Mouse (Mus musculus): ENCODE measurements around the gene Gm10974. TPM values are rescaled to one million over a fixed set of nuclear protein-coding genes. Genes with fewer than 3 reads are reported as not detected.
A peak's percentile ranks its signal among the peaks of the same experiment; 100 is the strongest.

Gm10974 gene
- total RNA-seq, 4 experiments from 2014 or later = not detected

GRCm38 (mm10) chr7:66405541-66405940 lies 39.8 kb downstream of the Gm10974 start:
- DNase-seq (ENCODE audit: low spot score in 2 of 2) = no peak

- peak in 1 of 2 experiments; percentile 29 for DNase-seq (ENCODE audit: low spot score in 2 of 2)
Observed at GRCm38 (mm10) chr7:66405951-66406721, 40.4 kb downstream of the Gm10974 start.

- DNase-seq (ENCODE audit: low spot score in 2 of 2) = no peak
Observed at GRCm38 (mm10) chr7:66406971-66407370, 41.3 kb downstream of the Gm10974 start.

DNA sequence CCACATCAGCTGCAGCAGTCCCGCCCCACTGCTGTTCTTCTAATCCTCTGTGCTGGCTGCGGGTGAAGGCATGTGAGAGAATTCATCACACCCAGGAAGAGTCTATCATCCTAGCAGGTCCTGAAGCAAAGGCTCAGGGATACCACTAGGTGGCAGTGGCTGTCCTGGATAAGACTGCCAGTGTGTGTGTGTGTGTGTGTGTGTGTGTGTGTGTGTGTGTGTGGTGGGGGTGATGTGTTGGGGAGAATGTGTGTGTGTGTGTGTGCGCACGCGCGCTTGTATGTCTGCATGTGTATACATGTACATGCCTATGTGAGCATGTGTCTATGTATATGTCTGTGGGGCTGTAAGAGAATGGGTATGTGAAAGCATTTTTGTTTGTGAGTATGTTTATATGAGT lies 43.7 kb downstream of the Gm10974 start:
- DNase-seq (ENCODE audit: low spot score in 2 of 2) = no peak

GRCm38 (mm10) chr7:66413093-66413492 lies 47.4 kb downstream of the Gm10974 start:
- no peak for DNase-seq (ENCODE audit: low spot score in 2 of 2)

DNA sequence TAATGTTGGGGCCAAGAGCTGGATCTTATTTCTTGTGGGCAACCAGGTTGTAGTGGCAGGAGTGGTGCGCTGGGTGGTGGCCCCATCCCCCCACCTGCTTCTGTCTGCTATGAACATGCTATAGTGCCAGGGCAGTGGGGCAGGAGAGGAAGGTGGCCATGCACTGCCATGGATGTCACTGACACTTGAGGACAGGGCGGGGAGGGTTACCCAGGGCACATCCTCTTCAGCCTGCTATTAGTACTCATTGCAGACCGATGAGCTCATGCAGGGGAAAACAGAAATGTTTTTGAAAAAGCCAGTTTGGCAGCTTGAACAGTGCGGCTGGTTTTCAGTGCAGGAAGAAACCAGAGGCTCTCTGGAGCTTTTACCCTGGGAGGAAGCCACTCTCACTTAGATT lies 51.1 kb downstream of the Gm10974 start:
- no peak for DNase-seq (ENCODE audit: low spot score in 2 of 2)

- DNase-seq (ENCODE audit: low spot score in 2 of 2) = no peak
Observed at GRCm38 (mm10) chr7:66418981-66419380, 53.3 kb downstream of the Gm10974 start.

DNA sequence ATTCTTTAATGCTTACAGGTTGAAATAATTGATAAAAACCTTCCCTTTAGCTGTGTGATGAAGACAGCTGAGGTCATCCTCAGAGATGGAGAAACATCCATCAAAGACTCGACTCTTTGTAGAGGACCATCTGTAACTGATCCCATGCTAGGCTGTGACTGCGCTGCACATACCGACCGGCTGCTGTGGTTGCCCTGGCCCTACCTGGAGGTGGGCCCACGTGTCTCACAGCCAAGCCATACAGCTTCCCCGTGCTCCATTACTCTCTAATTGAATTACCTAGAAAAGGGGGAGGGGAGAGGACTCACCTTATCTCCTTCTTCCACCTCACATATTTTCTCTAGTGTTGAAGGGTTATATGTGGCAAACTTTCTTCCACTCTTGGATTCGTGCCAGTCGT lies 56.2 kb downstream of the Gm10974 start:
- DNase-seq (ENCODE audit: low spot score in 2 of 2) = no peak

DNA sequence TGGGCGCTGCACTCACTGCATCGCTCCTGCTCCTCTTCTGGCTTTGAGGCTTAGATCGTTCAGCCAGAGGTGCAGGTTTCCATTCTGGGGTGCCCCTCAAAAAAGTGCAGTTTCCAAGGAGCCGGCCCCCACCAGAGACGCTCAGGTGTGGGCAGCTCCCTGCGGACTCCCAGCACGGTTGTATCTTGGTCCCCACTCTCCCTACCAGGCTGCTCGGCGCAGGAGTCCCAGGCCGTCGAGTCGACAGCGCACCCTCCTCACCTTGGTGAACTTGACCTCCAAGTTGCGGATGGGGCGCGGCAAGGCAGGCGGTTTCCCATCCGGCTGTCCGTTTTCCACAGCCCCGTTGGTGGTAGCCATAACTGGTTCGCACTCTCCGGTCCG lies 61.3 kb downstream of the Gm10974 start:
- DNase-seq (ENCODE audit: low spot score in 2 of 2) = no peak

DNA sequence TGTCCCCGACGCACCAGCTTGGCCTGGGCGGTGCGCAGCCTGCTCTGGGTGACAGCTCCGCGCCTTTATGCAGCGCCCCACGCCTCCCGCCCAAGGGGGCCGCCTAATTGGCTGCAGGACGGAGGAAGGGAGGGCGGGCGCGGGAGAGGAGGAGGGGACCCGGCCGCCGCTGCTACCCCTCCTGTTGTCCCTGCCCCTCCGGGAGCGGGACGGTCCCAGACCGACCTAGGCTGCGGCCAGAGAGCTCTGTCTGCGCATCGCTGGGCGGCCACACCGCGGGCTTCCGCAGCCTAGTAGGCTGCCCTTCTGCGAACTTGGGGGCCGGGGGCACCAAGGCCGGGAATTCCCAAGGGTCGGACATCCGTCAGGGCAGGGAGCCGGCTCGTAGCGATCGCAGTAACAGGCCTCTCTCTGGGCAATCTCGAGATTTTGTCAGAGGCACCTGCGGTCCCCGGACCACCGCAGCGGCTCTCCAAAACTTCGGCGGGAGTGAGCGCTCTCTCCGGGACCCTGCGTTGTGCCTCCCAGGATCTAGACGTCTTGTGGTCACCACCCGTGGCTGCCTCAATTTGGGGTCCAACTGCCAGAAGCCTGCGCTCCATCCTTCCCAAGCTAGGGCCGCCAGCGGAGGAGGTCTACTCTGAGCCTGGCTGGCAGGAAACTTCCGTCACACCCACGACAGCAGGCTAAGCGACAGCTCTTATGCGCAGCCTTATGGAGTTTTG lies 61.9 kb downstream of the Gm10974 start, which contains the start of gene Aldh1a3:
Gene Aldh1a3, minus strand, starts transcription at position 81 of the 725 bp plus-strand sequence.
- peak; percentile 8 to 20 for DNase-seq (ENCODE audit: low spot score in 2 of 2)

DNA sequence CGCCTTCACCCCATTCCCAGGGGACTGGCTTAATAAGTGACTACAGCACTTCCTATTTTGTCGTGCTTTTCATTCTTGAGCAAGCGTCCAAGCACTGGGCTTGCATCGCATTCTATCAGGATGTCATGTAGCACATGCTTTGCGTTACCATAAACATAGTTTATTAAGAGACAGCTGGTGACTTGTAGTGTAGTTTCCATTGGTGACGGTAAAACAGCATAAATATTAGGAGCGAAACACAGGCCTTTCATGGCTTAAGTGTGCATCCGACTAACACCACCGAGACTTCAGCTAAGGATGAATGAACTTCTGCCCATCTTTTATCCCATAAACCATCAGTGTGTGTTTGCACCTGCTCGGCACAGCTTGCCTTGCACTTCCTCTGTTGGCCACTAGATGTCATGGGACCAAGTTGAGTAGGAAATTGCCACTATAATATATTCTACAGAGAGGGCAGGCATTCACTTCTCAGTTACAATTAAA lies 68.8 kb downstream of the Gm10974 start:
- DNase-seq (ENCODE audit: low spot score in 2 of 2) = peak; percentile 25 to 32

Small RNA genes within 50 kb of the gene (microRNA-seq; reads per million reads assigned to microRNA genes)
- not detected for gene Mir7057

Other genes with a start within 250 kb of the Gm10974 start
- gene Lrrk1, start 22.4 kb downstream of the Gm10974 start, total RNA-seq (2022) = 1 to 10 TPM; 2.2 to 3.8 (median 2.9) TPM
- gene Aldh1a3, start 61.6 kb downstream of the Gm10974 start, total RNA-seq (2022) = 1 to 10 TPM in 3 of 4 experiments, under 1 TPM in 1; 0.63 to 1.6 (median 1.1) TPM

All from gastrocnemius, adult 8-10 months (tissue).